Mouse (Mus musculus): ENCODE data around the gene Adgrf4. TPM values are rescaled to one million over a fixed set of nuclear protein-coding genes. Genes with fewer than 3 reads are reported as not detected.

Adgrf4 gene
- total and polyA plus RNA-seq, 3 experiments = not detected

DNA sequence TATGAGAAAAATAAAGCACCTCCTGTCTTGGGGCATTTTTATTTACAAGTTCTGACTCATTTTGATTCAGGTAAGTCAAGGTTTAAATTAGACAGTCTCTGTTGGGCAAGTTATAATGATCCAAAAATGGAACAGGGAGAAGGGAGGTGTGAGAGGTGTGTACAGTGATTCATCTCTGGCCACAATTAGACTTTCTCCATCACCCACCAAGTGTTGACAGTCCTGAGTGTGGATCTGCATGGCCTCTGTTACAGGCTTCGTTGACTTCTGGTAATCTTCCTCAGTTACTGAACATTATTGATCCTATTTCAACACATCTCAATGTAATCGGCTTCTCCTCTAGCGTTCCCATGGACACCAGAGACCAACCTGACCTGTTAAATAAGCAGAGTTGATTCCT is 48.7 kb downstream of the Adgrf4 start:
- DNase-seq (ENCODE audit: low read depth, low spot score) = no peak
- no peak overlapping the region for H3K27ac ChIP-seq (ENCODE audit: control insufficient read depth, low read depth, low read length)
- TF ChIP-seq SMC3 (IDR thresholded peaks at IDR 0.05; ENCODE audit: low read depth, low read length) = no peak
- no peak for TF ChIP-seq HCFC1 (IDR thresholded peaks at IDR 0.05; ENCODE audit: low read depth, low read length)
- no peak for TF ChIP-seq NELFE (IDR thresholded peaks at IDR 0.05; ENCODE audit: low read depth, low read length)
- no peak for TF ChIP-seq RCOR1 (IDR thresholded peaks at IDR 0.05; ENCODE audit: low read depth, low read length)
- TF ChIP-seq POLR2AphosphoS5 (IDR thresholded peaks at IDR 0.05; ENCODE audit: borderline replicate concordance, low read depth, low read length) = no peak
- no peak for TF ChIP-seq ETS1 (IDR thresholded peaks at IDR 0.05; ENCODE audit: low read depth, low read length)
- no peak for TF ChIP-seq CTCF (IDR thresholded peaks at IDR 0.05 in 2 of 3, conservative IDR thresholded peaks at IDR 0.05 in 1 of 3; ENCODE audit: control insufficient read depth in 1 of 3, insufficient read depth in 1 of 3, low read depth in 2 of 3, low read length in 3 of 3, poor library complexity in 1 of 3, severe bottlenecking in 1 of 3)
- no peak for TF ChIP-seq CHD1 (IDR thresholded peaks at IDR 0.05; ENCODE audit: low read depth, low read length)
- no peak for TF ChIP-seq EP300 (IDR thresholded peaks at IDR 0.05; ENCODE audit: low read depth in 1 of 2, low read length in 2 of 2)
- no peak for TF ChIP-seq MAFK (IDR thresholded peaks at IDR 0.05; ENCODE audit: borderline replicate concordance, low read depth, low read length)
- no peak for TF ChIP-seq SIN3A (IDR thresholded peaks at IDR 0.05; ENCODE audit: low read length)
- no peak for TF ChIP-seq TBP (IDR thresholded peaks at IDR 0.05; ENCODE audit: low read depth, low read length)
- TF ChIP-seq MYC (IDR thresholded peaks at IDR 0.05; ENCODE audit: low read depth, low read length) = no peak
- no peak for TF ChIP-seq MYB (IDR thresholded peaks at IDR 0.05; ENCODE audit: low read depth, low read length)
- TF ChIP-seq NRF1 (IDR thresholded peaks at IDR 0.05; ENCODE audit: insufficient read depth, low read depth, low read length, poor library complexity, severe bottlenecking) = no peak
- TF ChIP-seq ZNF384 (IDR thresholded peaks at IDR 0.05; ENCODE audit: low read depth, low read length) = no peak
- no peak for TF ChIP-seq CHD2 (IDR thresholded peaks at IDR 0.05; ENCODE audit: low read length)
- no peak for TF ChIP-seq GABPA (IDR thresholded peaks at IDR 0.05; ENCODE audit: low read depth, low read length)
- no peak for TF ChIP-seq MXI1 (IDR thresholded peaks at IDR 0.05; ENCODE audit: low read depth, low read length)
- H3K36me3 ChIP-seq (ENCODE audit: control insufficient read depth in 1 of 2, insufficient read depth in 2 of 2, low read length in 2 of 2) = no peaks in the 10 kb centered on the region
- H3K9me3 ChIP-seq (replicated peaks; ENCODE audit: insufficient read depth, low read length) = no peaks in the 10 kb centered on the region
- no peak overlapping the region for H3K9ac ChIP-seq (ENCODE audit: control insufficient read depth, low read depth, low read length, poor library complexity, severe bottlenecking)
- no peaks in the 10 kb centered on the region for H3K27me3 ChIP-seq (ENCODE audit: control insufficient read depth in 1 of 2, insufficient read depth in 2 of 2, low read length in 2 of 2)
- H3K79me2 ChIP-seq (ENCODE audit: control insufficient read depth, insufficient read depth, low read length, poor library complexity) = no peaks in the 10 kb centered on the region
- H3K4me1 ChIP-seq (ENCODE audit: control insufficient read depth in 1 of 2, insufficient read depth in 2 of 2, low read length in 2 of 2) = no peaks in the 10 kb centered on the region
- H3K4me3 ChIP-seq (ENCODE audit: control insufficient read depth in 1 of 2, insufficient read depth in 1 of 2, low read depth in 2 of 2, low read length in 2 of 2) = no peak overlapping the region

DNA sequence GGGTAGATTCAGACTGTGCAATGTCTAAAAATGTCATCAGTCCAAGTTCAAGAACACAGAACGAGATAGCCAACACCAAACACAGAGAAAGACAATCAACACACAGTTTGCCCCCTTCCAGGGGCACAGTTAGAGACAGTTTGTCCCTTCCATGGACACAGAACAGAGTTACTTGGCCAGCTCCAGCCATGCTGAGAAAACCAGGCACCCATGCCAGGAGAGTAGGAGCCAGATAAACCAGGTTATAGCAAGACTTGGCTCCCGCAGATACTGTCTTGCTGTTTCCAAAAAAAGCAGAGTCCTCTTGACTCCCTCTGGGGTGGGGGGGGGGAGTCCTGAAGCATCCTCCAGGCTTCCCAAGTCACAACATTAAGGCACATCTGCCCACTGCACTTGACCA is 61.9 kb downstream of the Adgrf4 start:
- no peak for DNase-seq (ENCODE audit: low read depth, low spot score)
- Histone ChIP-seq H3K4me1 (ENCODE audit: control insufficient read depth in 1 of 2, insufficient read depth in 2 of 2, low read length in 2 of 2) (no peaks in the 10 kb centered on the region), H3K36me3 (ENCODE audit: control insufficient read depth in 1 of 2, insufficient read depth in 2 of 2, low read length in 2 of 2) (no peaks in the 10 kb centered on the region), H3K9me3 (replicated peaks; ENCODE audit: insufficient read depth, low read length) (no peaks in the 10 kb centered on the region), H3K27ac (ENCODE audit: control insufficient read depth, low read depth, low read length) (no peak overlapping the region), H3K9ac (ENCODE audit: control insufficient read depth, low read depth, low read length, poor library complexity, severe bottlenecking) (no peak overlapping the region), H3K27me3 (ENCODE audit: control insufficient read depth in 1 of 2, insufficient read depth in 2 of 2, low read length in 2 of 2) (no peaks in the 10 kb centered on the region), H3K79me2 (ENCODE audit: control insufficient read depth, insufficient read depth, low read length, poor library complexity) (no peaks in the 10 kb centered on the region), H3K4me3 (ENCODE audit: control insufficient read depth in 1 of 2, insufficient read depth in 1 of 2, low read depth in 2 of 2, low read length in 2 of 2) (no peak overlapping the region)
- TF ChIP-seq SIN3A (IDR thresholded peaks at IDR 0.05; ENCODE audit: low read length) (no peak), RCOR1 (IDR thresholded peaks at IDR 0.05; ENCODE audit: low read depth, low read length) (no peak), KAT2A (conservative IDR thresholded peaks at IDR 0.05; ENCODE audit: low read depth, low read length) (no peak), ZNF384 (IDR thresholded peaks at IDR 0.05; ENCODE audit: low read depth, low read length) (no peak), POLR2AphosphoS2 (IDR thresholded peaks at IDR 0.05; ENCODE audit: low read length) (no peak), MXI1 (IDR thresholded peaks at IDR 0.05; ENCODE audit: low read depth, low read length) (no peak), ETS1 (IDR thresholded peaks at IDR 0.05; ENCODE audit: low read depth, low read length) (no peak), MAFK (IDR thresholded peaks at IDR 0.05; ENCODE audit: borderline replicate concordance, low read depth, low read length) (no peak), NELFE (IDR thresholded peaks at IDR 0.05; ENCODE audit: low read depth, low read length) (no peak), TBP (IDR thresholded peaks at IDR 0.05; ENCODE audit: low read depth, low read length) (no peak), POLR2AphosphoS5 (IDR thresholded peaks at IDR 0.05; ENCODE audit: borderline replicate concordance, low read depth, low read length) (no peak), USF1 (IDR thresholded peaks at IDR 0.05; ENCODE audit: low read depth, low read length) (no peak), CHD2 (IDR thresholded peaks at IDR 0.05; ENCODE audit: low read length) (no peak), NRF1 (IDR thresholded peaks at IDR 0.05; ENCODE audit: insufficient read depth, low read depth, low read length, poor library complexity, severe bottlenecking) (no peak), TAL1 (IDR thresholded peaks at IDR 0.05; ENCODE audit: low read length) (no peak), RAD21 (IDR thresholded peaks at IDR 0.05; ENCODE audit: low read depth, low read length) (no peak), E2F4 (IDR thresholded peaks at IDR 0.05; ENCODE audit: borderline replicate concordance, low read depth, low read length) (no peak), JUND (IDR thresholded peaks at IDR 0.05; ENCODE audit: low read depth, low read length) (no peak), ELF1 (IDR thresholded peaks at IDR 0.05; ENCODE audit: low read depth, low read length) (no peak), MYB (IDR thresholded peaks at IDR 0.05; ENCODE audit: low read depth, low read length) (no peak)
